Mouse (Mus musculus) midbrain, embryonic 16.5 days (tissue): ENCODE data around the gene Exoc4. TPM values are rescaled to one million over a fixed set of nuclear protein-coding genes. Genes with fewer than 3 reads are reported as not detected.

Experiments used
- ATAC-seq: fragments of 200-750 bp; cut with Nextera tagmentation; 2 replicates; pipeline ENCODE4 v1.8.0; 2017; ENCODE audit warnings: moderate TSS enrichment
- H3K27ac ChIP-seq: fragments of 300-500 bp; sonication (generic); 2 replicates; pipeline ENCODE4 v1.5.1; 2014; ENCODE audit warnings: mild to moderate bottlenecking, low read length, mixed read lengths
- H3K27me3 ChIP-seq: fragments of 300-500 bp; sonication (generic); 2 replicates; pipeline ENCODE4 v1.6.1; 2014; ENCODE audit warnings: low read depth, low read length, mixed read lengths; ENCODE audit not compliant: control insufficient read depth, insufficient read depth
- H3K36me3 ChIP-seq: fragments of 300-500 bp; sonication (generic); 2 replicates; pipeline ENCODE4 v1.6.1; 2014; ENCODE audit warnings: mild to moderate bottlenecking, low read length, moderate library complexity, mixed read lengths; ENCODE audit not compliant: control insufficient read depth, insufficient read depth
- H3K4me1 ChIP-seq: fragments of 300-500 bp; sonication (generic); 2 replicates; pipeline ENCODE4 v1.6.1; 2014; ENCODE audit warnings: mild to moderate bottlenecking, low read length, mixed read lengths; ENCODE audit not compliant: control insufficient read depth, insufficient read depth
- H3K4me2 ChIP-seq: fragments of 300-500 bp; sonication (generic); 2 replicates; pipeline ENCODE4 v1.6.1; 2014; ENCODE audit warnings: mild to moderate bottlenecking, low read length, mixed read lengths
- H3K4me3 ChIP-seq: fragments of 300-500 bp; sonication (generic); 2 replicates; pipeline ENCODE4 v1.5.1; 2014; ENCODE audit warnings: low read depth, mild to moderate bottlenecking, low read length, moderate library complexity, mixed read lengths
- H3K9ac ChIP-seq: fragments of 300-500 bp; sonication (generic); 2 replicates; pipeline ENCODE4 v1.6.1; 2014; ENCODE audit warnings: low read depth, low read length, mixed read lengths
- H3K9me3 ChIP-seq: fragments of 300-500 bp; sonication (generic); replicated peaks from 2 replicates; pipeline ENCODE4 v1.6.1; 2014; ENCODE audit warnings: mild to moderate bottlenecking, low read length, mixed read lengths; ENCODE audit not compliant: control insufficient read depth, poor library complexity, severe bottlenecking
- WGBS: fragments of 180-500 bp; shearing (Covaris S2); extraction: QIAGEN DNeasy Blood & Tissue Kit; methylation state at CpG from one replicate; pipeline ENCODE4 v1.1.7; 2014; 5-methylcytosine and 5-hydroxymethylcytosine counted together
- polyA plus RNA-seq: library from polyadenylated mRNA; unstranded; fragments of >200 nt; fragmentation: Nextera tagmentation; extraction: Ambion mirVana; gene quantifications from 2 replicates; pipeline ENCODE4 v1.2.1, GENCODE M21; 2015

Gene Exoc4
- polyA plus RNA-seq, 1 experiment from 2014 or later = 48.7 TPM

GRCm38 (mm10) chr6:33294626-33295025 lies 45.7 kb downstream of the Exoc4 start:
- Histone ChIP-seq H3K4me3 (no peak overlapping the region), H3K9ac (no peak overlapping the region), H3K4me1 (peaks cover 4% of the 10 kb centered on the region), H3K27ac (no peak overlapping the region), H3K27me3 (no peaks in the 10 kb centered on the region), H3K36me3 (0 out of 2 replicates have a peak, but pooled peaks cover 4% of the 10 kb centered on the region), H3K9me3 (no peaks in the 10 kb centered on the region), H3K4me2 (no peak overlapping the region)
- no peak for ATAC-seq
- WGBS = 45% methylated on average over 2 of the region's 2 CpGs

DNA sequence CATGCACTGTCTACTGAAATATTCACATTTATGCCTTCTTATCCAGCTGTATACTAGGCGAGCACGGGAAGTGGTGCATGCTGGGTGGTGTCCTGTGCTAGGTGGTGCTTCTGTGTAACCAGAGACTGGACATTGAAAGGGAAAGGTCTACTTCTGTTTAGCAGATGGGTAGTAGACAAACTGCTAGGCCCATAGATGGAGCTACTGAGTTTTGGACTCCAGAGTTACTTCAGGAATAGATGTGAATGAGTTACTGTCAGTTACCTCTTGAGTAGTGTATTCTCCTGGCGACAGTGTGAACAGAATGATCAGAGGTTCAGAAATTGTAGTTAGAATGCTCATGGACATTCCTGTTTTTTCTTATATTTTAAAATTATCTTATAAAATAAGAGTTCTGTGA lies 48.7 kb downstream of the Exoc4 start:
- Histone ChIP-seq H3K4me3 (no peak overlapping the region), H3K9me3 (no peaks in the 10 kb centered on the region), H3K36me3 (0 out of 2 replicates have a peak, but pooled peaks cover 4% of the 10 kb centered on the region), H3K27me3 (no peaks in the 10 kb centered on the region), H3K9ac (no peak overlapping the region), H3K4me1 (peaks cover 4% of the 10 kb centered on the region), H3K27ac (no peak overlapping the region), H3K4me2 (no peak overlapping the region)
- ATAC-seq = no peak
- WGBS = 96% methylated on average over 3 of the region's 3 CpGs

DNA sequence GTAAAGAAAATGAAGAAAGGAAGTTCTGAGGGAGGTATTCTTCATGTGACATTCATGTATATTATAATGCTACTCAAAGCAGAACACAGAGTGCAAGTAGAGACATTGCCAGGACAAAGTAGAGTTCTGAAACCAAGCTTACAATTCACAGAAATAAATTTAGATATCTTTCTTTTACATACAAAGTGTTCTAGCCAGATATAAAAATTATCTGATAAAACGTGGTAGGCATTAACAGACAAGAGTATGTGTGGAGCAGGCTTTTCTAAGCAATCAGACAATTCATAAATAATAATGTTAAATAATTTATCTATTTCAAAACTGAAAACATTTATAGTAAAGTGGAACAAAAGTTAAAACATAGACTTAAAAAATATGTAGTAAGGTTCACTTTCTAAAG lies 49.9 kb downstream of the Exoc4 start:
- H3K4me1 ChIP-seq = peaks cover 4% of the 10 kb centered on the region
- no peak overlapping the region for H3K9ac ChIP-seq
- no peak for ATAC-seq
- no peak overlapping the region for H3K4me3 ChIP-seq
- H3K27me3 ChIP-seq = no peaks in the 10 kb centered on the region
- 0 out of 2 replicates have a peak, but pooled peaks cover 4% of the 10 kb centered on the region for H3K36me3 ChIP-seq
- 89% methylated on average over 1 of the region's 1 CpGs for WGBS
- no peak overlapping the region for H3K4me2 ChIP-seq
- no peaks in the 10 kb centered on the region for H3K9me3 ChIP-seq
- H3K27ac ChIP-seq = no peak overlapping the region

DNA sequence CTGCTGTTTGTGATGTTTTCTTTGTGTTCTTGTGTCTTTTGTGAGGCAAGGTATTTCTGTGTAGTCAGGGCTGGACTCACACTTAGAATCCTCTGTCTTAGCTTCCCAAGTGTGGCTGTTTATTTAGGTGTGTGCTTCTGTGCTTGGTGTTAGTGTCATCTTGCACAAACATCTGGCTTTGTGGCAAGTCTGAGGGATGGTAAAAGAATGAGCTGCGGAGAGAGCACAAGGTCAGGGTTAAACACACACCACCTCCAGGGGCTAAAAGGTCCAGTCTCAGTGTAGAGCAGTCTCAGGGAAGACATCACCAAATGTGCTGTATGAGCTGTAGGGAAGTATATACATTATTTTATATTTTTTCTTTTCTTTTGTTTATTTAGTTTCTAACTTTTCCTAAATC lies 57.1 kb downstream of the Exoc4 start:
- Histone ChIP-seq H3K4me3 (no peak overlapping the region), H3K27ac (no peak overlapping the region), H3K9me3 (no peaks in the 10 kb centered on the region), H3K9ac (no peak overlapping the region), H3K4me2 (no peak overlapping the region), H3K27me3 (no peaks in the 10 kb centered on the region), H3K4me1 (no peaks in the 10 kb centered on the region), H3K36me3 (no peaks in the 10 kb centered on the region)
- 85% methylated on average over 1 of the region's 1 CpGs for WGBS
- ATAC-seq = no peak

GRCm38 (mm10) chr6:33308646-33309045 lies 59.8 kb downstream of the Exoc4 start:
- Histone ChIP-seq H3K27ac (no peak overlapping the region), H3K4me1 (no peaks in the 10 kb centered on the region), H3K9me3 (no peaks in the 10 kb centered on the region), H3K36me3 (no peaks in the 10 kb centered on the region), H3K4me3 (no peak overlapping the region), H3K9ac (no peak overlapping the region), H3K27me3 (no peaks in the 10 kb centered on the region), H3K4me2 (no peak overlapping the region)
- 79% methylated on average over 2 of the region's 2 CpGs for WGBS
- no peak for ATAC-seq

DNA sequence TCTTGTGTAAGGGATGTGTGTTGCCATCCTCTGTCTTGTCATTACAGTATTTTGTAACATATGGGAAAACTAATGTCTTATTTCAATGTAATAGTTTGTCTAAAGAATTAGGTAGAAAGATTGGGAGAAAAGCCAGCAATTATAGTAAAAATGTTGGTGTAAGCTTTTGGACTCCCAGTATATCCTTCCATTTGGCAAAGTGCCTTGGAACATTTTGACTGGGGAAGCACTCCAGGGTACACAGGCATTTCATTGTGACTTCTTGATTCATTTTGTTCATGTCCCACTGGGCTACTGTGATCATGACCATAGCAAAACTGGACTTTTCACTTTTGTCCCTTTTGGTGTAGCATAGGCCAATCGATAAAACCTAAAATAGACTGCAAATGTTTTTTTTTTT lies 61.6 kb downstream of the Exoc4 start:
- 96% methylated on average over 1 of the region's 1 CpGs for WGBS

DNA sequence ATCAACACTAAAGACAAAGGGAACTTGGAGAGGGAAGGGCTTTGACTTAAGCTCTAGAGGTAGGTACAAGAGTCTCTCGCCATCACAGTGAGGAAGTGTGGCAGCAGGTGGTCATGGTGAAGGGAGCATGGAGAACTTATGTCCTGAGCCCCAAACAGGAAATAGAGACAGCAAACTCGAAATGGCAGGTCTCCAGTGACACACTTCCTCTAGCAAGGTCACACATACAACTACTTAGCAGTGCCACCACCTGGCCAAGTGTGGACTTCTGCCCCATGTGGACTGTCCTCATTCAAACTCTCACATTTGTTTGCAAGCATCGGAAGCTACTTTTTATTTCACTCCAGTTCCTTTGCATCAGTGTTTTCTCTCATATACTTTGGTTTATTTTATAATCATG lies 74.0 kb downstream of the Exoc4 start:
- H3K9ac ChIP-seq = no peak overlapping the region
- H3K4me1 ChIP-seq = no peaks in the 10 kb centered on the region
- H3K4me2 ChIP-seq = no peak overlapping the region
- H3K27me3 ChIP-seq = no peaks in the 10 kb centered on the region
- H3K27ac ChIP-seq = no peak overlapping the region
- H3K36me3 ChIP-seq = no peaks in the 10 kb centered on the region
- WGBS = 88% methylated on average over 3 of the region's 3 CpGs
- no peak overlapping the region for H3K4me3 ChIP-seq
- no peaks in the 10 kb centered on the region for H3K9me3 ChIP-seq
- ATAC-seq = no peak

More for the DNA sequence above, 61.6 kb downstream of the Exoc4 start:
- Histone ChIP-seq H3K36me3 (no peaks in the 10 kb centered on the region), H3K9me3 (no peaks in the 10 kb centered on the region), H3K27ac (no peak overlapping the region), H3K9ac (no peak overlapping the region), H3K4me2 (no peak overlapping the region), H3K4me1 (no peaks in the 10 kb centered on the region), H3K4me3 (no peak overlapping the region), H3K27me3 (no peaks in the 10 kb centered on the region)
- ATAC-seq = no peak

DNA sequence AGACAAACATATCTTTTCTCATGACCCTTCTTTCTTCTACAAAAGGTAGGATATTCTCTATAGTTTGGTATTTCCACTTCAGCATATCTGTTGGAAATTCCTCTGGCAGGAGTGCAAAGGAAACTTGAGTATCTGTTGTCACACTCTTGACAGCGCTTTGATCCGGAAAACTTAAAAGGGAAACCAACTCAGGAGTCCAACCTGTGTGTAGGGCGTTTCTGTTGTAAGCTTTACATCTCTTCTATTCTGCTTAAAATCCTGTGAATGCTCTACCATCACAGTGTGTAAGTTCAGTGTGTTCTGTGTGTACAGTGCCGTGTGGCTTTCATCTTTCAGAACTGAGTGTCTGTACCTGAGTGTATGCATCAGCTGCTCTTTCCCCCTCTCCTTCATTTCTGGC lies 74.5 kb downstream of the Exoc4 start:
- Histone ChIP-seq H3K9me3 (no peaks in the 10 kb centered on the region), H3K4me2 (no peak overlapping the region), H3K4me1 (no peaks in the 10 kb centered on the region), H3K27ac (no peak overlapping the region), H3K27me3 (no peaks in the 10 kb centered on the region), H3K9ac (no peak overlapping the region), H3K4me3 (no peak overlapping the region), H3K36me3 (no peaks in the 10 kb centered on the region)
- ATAC-seq = no peak
- WGBS = 88% methylated on average over 4 of the region's 4 CpGs

DNA sequence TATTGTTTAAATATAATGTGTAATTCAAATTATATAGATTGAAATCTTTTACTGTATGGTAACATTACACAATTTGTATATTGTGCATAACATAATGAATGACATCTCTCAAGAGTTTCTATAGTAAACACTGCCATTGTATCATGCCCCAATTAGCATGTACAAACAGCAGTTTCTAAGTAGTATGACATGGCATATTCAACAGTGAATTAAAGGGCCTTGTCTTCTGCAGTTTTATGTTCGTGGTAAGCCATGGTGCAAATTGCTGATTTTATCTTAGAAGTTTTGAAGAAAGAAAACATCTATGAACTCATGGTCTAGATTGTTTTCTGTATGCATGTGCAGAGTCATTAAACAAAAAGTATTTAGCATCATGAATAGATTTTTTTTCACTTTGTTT lies 79.4 kb downstream of the Exoc4 start:
- Histone ChIP-seq H3K4me3 (no peak overlapping the region), H3K4me2 (no peak overlapping the region)
- ATAC-seq = no peak

More for the DNA sequence above, 79.4 kb downstream of the Exoc4 start:
- no peaks in the 10 kb centered on the region for H3K9me3 ChIP-seq
- no peak overlapping the region for H3K9ac ChIP-seq
- no peaks in the 10 kb centered on the region for H3K27me3 ChIP-seq
- no peaks in the 10 kb centered on the region for H3K36me3 ChIP-seq
- H3K27ac ChIP-seq = no peak overlapping the region
- H3K4me1 ChIP-seq = no peaks in the 10 kb centered on the region
- WGBS = 67% methylated on average over 1 of the region's 1 CpGs
